Mouse (Mus musculus): ENCODE results near the gene Wnt10a.

Wnt10a gene

GRCm38 (mm10) chr1:74814931-74815647 is 23.8 kb downstream of the Wnt10a start:
- in situ Hi-C loops (cut with MboI, MseI), result loop anchor here (10.0 to 25.0 kb wide), 2 partner anchors 150 to 878 kb away; partner anchors contain the start of gene Ttll4

- in situ Hi-C loops (cut with MboI, MseI), result loop anchor here (10.0 to 25.0 kb wide), 2 partner anchors 151 to 879 kb away; partner anchors contain the start of gene Ttll4
Observed at GRCm38 (mm10) chr1:74815965-74816364, 24.6 kb downstream of the Wnt10a start.

DNA sequence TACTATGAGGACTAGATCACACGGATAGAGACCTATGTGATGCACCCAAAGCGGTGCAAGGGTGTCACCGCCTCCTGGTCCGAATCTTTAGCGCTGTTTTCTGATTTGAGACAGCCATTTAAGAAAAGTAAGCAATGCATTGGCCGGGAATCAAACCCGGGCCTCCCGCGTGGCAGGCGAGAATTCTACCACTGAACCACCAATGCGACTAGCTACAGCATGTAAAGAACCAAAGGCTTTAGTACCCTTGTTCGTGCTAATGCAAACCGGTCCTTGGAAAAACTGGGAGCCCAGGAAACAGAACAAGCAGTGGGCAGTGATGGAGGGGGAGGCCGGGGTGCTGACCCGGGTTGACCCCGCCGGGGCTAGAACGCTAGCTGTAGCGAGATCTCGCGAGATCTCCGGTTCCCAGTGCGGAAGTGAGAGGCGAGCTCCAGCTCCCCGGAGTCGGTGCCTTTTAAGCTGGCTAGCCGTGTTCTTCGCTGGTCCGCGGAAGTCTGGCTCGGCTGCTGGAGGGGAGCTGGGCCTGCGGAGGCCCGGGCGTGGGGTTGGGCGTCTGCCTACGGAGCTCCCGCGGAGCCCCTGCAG is 25.4 kb downstream of the Wnt10a start:
- in situ Hi-C loops (cut with MboI, MseI), result loop anchor here (10.0 to 25.0 kb wide), 2 partner anchors 152 to 879 kb away; partner anchors contain the start of gene Ttll4

GRCm38 (mm10) chr1:74817219-74817618 is 25.9 kb downstream of the Wnt10a start:
- in situ Hi-C loops (cut with MboI, MseI), result loop anchor here (10.0 to 25.0 kb wide), 2 partner anchors 152 to 880 kb away; partner anchors contain the start of gene Ttll4

DNA sequence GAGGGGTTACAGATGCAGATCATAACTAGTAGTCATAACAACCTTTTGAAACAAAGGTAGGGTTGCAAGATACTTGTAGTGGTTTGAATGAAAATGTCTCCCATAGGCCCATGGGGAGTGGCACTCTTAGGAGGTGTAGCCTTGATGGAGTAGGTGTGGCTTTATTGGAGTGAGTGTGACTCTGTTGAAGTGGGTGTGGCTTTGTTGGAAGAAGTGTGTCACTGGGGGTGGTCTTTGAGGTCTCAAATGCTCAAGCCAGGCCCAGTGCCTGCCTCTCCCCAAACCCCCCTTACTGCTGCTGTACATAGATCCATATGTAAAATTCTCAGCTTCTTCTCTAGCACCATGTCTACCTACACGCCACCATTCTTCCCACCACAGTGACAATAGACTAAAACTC is 27.2 kb downstream of the Wnt10a start:
- in situ Hi-C loops (cut with MboI, MseI), result loop anchor here (10.0 to 25.0 kb wide), 2 partner anchors 154 to 881 kb away; partner anchors contain the start of gene Ttll4

GRCm38 (mm10) chr1:74823598-74823997 is 32.3 kb downstream of the Wnt10a start:
- in situ Hi-C loops (cut with MboI, MseI), result loop anchor here (25.0 kb wide), 1 partner anchor 886 kb away; no protein-coding TSS in a partner anchor

GRCm38 (mm10) chr1:74824518-74825302 is 33.4 kb downstream of the Wnt10a start:
- in situ Hi-C loops (cut with MboI, MseI), result loop anchor here (25.0 kb wide), 1 partner anchor 887 kb away; no protein-coding TSS in a partner anchor

GRCm38 (mm10) chr1:74830061-74830460 is 38.7 kb downstream of the Wnt10a start:
- in situ Hi-C loops (cut with MboI, MseI), result no loop called here

- in situ Hi-C loops (cut with MboI, MseI), result no loop called here
Observed at GRCm38 (mm10) chr1:74833255-74833654, 41.9 kb downstream of the Wnt10a start.

DNA sequence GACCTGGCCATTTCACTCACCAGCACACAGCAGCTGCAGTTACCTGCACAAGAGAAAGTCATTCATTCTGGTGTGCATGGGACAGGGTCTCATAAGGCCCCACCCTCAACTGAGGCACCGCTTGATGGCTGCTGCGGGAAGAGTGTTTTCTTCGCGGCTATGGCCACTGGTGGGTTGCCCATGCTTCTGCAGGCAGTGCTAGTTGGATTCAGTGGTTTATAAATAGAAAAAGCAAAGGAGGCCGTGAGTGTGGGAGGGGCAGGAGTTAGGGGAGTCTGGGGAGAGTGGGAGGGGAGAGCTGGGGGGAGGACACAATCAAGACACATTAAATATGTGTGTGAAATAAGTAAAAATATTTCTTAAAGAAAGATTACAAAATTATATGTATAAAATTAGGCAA is 51.8 kb downstream of the Wnt10a start:
- in situ Hi-C loops (cut with MboI, MseI), result no loop called here

DNA sequence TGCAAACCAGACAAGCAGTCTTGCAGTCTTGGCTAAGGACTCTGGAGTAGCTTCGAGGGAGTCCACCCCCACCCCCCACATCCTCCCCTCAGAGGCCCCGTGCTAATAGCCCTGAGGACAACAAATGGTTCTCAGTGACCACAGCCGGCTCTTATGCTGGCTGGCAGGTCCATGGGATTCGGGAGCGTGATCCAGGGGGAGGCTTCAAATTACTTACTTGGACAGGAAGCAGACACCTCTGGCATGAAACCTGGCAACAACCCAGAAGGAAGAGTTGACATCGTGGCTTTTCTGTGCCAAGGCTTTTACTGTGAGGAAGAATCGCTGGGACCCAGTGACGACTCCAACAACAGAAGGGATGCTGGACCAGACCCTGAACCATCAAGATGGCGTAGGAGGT is 55.0 kb downstream of the Wnt10a start:
- in situ Hi-C loops (cut with MboI, MseI), result no loop called here

- in situ Hi-C loops (cut with MboI, MseI), result no loop called here
Observed at GRCm38 (mm10) chr1:74848946-74849345, 57.6 kb downstream of the Wnt10a start.

- in situ Hi-C loops (cut with MboI, MseI), result loop anchor here (5.0 kb wide), 1 partner anchor 42 kb away; the partner anchor contains the start of gene Cryba2
Observed at GRCm38 (mm10) chr1:74850251-74850650, 58.9 kb downstream of the Wnt10a start.

DNA sequence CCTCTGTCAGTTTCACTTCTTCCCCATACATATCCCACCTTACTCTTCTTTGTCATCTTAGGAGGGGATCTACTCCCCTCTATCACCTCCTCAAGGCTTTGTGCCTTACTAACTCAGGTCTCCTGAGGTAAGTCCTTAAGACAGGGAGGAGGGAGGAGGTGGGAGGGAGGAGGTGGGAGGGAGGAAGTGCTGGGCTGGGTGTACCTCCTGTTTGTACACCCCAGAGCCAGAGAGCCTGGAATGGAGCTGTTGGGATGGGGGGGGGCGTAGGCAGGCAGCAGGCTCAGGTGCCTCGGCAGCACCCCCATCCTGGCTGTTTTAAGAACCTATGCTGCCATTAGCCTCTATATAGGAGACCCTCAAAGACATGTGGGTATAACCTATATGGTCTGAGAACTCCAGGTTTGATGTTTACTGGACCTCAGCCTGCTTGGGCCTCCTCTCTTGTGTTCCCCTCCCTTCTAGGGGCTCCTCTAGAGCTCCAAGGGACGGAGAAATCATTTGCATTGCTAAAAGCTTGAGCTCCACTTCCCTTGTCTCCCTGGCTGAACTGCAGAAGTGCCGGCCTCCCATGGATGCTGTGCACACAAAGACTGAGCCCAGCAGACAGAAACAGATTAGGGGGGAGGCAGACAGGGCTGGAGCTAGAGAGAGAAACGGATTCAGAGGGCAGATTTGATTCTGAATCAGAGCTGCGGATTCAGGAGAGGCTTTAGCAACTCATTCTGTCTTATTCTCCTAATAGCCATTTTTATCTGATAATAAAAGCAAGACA is 59.9 kb downstream of the Wnt10a start:
- in situ Hi-C loops (cut with MboI, MseI), result loop anchor here (5.0 kb wide), 1 partner anchor 41 kb away; the partner anchor contains the start of gene Cryba2
